Mouse (Mus musculus) limb, embryonic 11.5 days (tissue): Measurements from ENCODE around the gene Gdnf. TPM values are rescaled to one million over a fixed set of nuclear protein-coding genes. Genes with fewer than 3 reads are reported as not detected.
A peak's percentile ranks its signal among the peaks of the same experiment; 100 is the strongest.

Experiments
- ATAC-seq: fragments of 200-750 bp; cut with Nextera tagmentation; 2 replicates; pipeline ENCODE4 v1.8.0; 2017; ENCODE audit warnings: low read depth; ENCODE audit not compliant: insufficient number of reproducible peaks, low FRiP score, low TSS enrichment
- DNase-seq: peaks from one replicate; pipeline ENCODE4 v3.0.0-alpha.2; 2015; ENCODE audit warnings: low spot score
- H3K27ac ChIP-seq: fragments of 300-500 bp; sonication (generic); replicated peaks from 2 replicates; pipeline ENCODE4 v1.5.1; 2014; ENCODE audit warnings: low read depth, mild to moderate bottlenecking, low read length
- H3K27me3 ChIP-seq: fragments of 300-500 bp; sonication (generic); 2 replicates; pipeline ENCODE4 v1.6.1; 2014; ENCODE audit warnings: mild to moderate bottlenecking, low read length, mixed read lengths; ENCODE audit not compliant: control insufficient read depth, insufficient read depth
- H3K36me3 ChIP-seq: fragments of 300-500 bp; sonication (generic); 2 replicates; pipeline ENCODE4 v1.6.1; 2014; ENCODE audit warnings: mild to moderate bottlenecking, low read length, moderate library complexity, mixed read lengths; ENCODE audit not compliant: control insufficient read depth, insufficient read depth
- H3K4me1 ChIP-seq: fragments of 300-500 bp; sonication (generic); 2 replicates; pipeline ENCODE4 v1.6.1; 2014; ENCODE audit warnings: low read length, mixed read lengths; ENCODE audit not compliant: control insufficient read depth, insufficient read depth
- H3K4me2 ChIP-seq: fragments of 300-500 bp; sonication (generic); 2 replicates; pipeline ENCODE4 v1.6.1; 2014; ENCODE audit warnings: low read depth, mild to moderate bottlenecking, moderate library complexity; ENCODE audit not compliant: severe bottlenecking
- H3K4me3 ChIP-seq: fragments of 300-500 bp; sonication (generic); 2 replicates; pipeline ENCODE4 v1.5.1; 2014; ENCODE audit warnings: low read depth, low read length
- H3K9ac ChIP-seq: fragments of 300-500 bp; sonication (generic); 2 replicates; pipeline ENCODE4 v1.6.1; 2014; ENCODE audit warnings: mild to moderate bottlenecking, low read length
- H3K9me3 ChIP-seq: fragments of 300-500 bp; sonication (generic); 2 replicates; pipeline ENCODE4 v1.6.1; 2016; ENCODE audit warnings: low read length; ENCODE audit not compliant: control insufficient read depth
- WGBS: fragments of 180-500 bp; shearing (Covaris S2); extraction: QIAGEN DNeasy Blood & Tissue Kit; methylation state at CpG from one replicate; pipeline ENCODE4 v1.1.7; 2014; 5-methylcytosine and 5-hydroxymethylcytosine counted together
- polyA plus RNA-seq: library from polyadenylated mRNA; unstranded; fragments of >200 nt; fragmentation: Nextera tagmentation; extraction: Ambion mirVana; gene quantifications from 2 replicates; pipeline ENCODE4 v1.2.1, GENCODE M21; 2014

The Gdnf gene
- polyA plus RNA-seq, result 1.2 TPM in 2 replicates

DNA sequence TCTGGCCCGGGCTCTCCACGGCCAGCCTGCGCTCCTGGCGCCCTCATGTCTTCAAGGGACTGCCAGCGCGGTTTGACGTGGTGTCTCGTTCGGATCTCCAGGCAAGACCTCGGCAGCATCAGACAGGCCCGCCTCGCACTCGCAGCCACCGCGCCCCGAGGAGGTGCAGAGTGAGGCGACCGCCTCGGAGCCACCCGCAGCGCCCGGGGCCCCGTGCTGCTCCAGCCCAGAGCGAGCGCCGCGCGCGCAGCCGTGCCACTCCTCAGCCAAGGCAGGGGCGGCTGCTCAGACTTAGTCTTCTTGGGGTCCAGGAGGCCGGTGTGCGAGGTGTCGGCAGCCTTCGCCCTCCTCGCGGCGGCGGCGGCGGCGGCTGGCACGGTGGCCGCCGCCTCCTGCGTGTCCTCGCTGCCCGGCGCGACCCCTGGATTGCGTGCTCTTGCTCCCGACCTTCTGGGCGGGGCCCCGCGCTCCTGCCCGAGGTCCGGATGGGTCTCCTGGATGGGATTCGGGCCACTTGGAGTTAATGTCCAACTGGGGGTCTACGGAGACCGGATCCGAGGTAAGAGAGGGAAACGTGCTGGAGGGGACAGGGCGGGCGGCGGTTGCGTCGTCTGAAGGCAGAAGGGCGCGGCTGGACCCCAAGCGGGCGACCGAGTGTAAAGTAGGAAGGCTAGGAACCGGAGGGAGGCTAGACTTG, at the start of gene Gdnf:
TSS of gene Gdnf (plus strand) at position 291 of the 697 bp plus-strand sequence.
- Histone ChIP-seq H3K4me1 (peaks cover 36% of the 10 kb centered on the region), H3K27ac (no peak within 1 kb of the TSS; the same call in 1 of the 2 replicates), H3K4me2 (peak within 1 kb of the TSS; percentile 95), H3K9me3 (no peaks in the 10 kb centered on the region), H3K36me3 (no peaks in the 10 kb centered on the region), H3K9ac (peak within 1 kb of the TSS; percentile 66), H3K4me3 (peak within 1 kb of the TSS; percentile 53), H3K27me3 (peaks cover 74% of the 10 kb centered on the region)
- under 1% methylated on average over 73 of the region's 73 CpGs for WGBS
- DNase-seq, result peak; percentile 71
- ATAC-seq, result no peak

DNA sequence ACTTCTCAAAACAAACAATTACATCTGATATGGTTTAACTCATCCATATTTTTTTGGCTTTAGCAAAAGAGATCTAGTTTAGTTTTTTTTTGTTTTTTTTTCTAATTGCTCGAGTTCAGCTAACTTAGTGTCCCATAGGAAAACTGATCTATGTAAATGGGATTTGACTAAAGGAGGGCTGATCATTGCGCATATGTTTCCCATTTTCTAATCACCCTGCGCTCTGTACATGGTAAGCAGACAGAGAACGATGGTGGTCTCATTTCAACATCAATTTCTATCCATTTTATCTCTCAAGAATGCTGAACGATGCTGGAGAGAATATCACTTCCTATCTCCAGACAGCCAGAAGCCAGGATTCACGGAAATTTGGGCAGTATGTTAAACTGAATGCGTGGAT, 43.5 kb upstream of the Gdnf start:
- no peak overlapping the region for H3K4me3 ChIP-seq
- H3K4me1 ChIP-seq, result no peaks in the 10 kb centered on the region
- DNase-seq (no peak), ATAC-seq (no peak)
- WGBS, result 88% methylated on average over 7 of the region's 7 CpGs
- no peak overlapping the region for H3K27ac ChIP-seq
- H3K9ac ChIP-seq, result no peak overlapping the region
- no peak overlapping the region for H3K4me2 ChIP-seq
- H3K27me3 ChIP-seq, result no peaks in the 10 kb centered on the region
- H3K36me3 ChIP-seq, result no peaks in the 10 kb centered on the region
- H3K9me3 ChIP-seq, result no peaks in the 10 kb centered on the region

DNA sequence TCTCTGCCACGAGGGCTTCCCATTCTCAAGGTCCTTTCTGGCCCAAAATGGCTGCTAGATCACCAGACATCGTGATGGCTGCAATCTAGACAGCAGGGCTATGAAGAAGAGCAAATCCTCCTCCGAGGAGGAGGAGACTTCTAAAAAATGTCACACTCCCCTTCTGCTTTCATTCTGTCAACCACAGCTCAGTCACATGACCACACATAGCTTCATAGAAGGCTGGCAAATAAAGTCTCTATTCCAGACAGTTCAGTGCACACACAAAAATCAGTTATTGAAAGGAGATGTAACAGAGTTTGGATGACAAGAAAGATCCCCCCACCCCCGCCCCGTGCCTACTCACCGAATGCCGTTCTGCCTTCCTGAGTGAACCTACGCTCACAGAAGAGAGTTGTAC, 37.7 kb upstream of the Gdnf start:
- H3K4me2 ChIP-seq, result no peak overlapping the region
- no peaks in the 10 kb centered on the region for H3K36me3 ChIP-seq
- 79% methylated on average over 8 of the region's 8 CpGs for WGBS

DNA sequence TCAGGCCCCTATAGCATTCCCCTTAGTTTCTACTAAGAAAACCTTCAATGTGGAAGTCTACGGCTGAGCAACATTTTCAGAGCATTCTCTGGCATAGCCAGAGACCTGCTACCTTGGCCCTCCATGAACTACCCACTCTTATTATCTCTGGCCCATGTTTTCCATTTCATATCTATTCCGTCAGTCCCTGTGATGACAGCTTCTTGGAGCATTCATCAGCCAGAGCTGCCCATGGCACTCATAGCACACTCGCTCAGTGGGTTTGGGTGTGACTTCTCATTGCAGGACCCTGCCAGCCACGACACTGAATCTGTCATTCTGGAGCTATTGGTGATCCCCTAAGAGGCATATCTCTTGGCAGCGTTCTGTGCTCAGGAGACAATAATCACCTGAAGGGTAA, 29.1 kb upstream of the Gdnf start:
- no peaks in the 10 kb centered on the region for H3K9me3 ChIP-seq
- H3K4me2 ChIP-seq, result no peak overlapping the region
- H3K9ac ChIP-seq, result no peak overlapping the region
- 89% methylated on average over 5 of the region's 5 CpGs for WGBS
- H3K36me3 ChIP-seq, result no peaks in the 10 kb centered on the region
- DNase-seq (no peak), ATAC-seq (no peak)
- H3K4me3 ChIP-seq, result no peak overlapping the region
- H3K27me3 ChIP-seq, result no peaks in the 10 kb centered on the region
- H3K4me1 ChIP-seq, result no peaks in the 10 kb centered on the region
- H3K27ac ChIP-seq, result no peak overlapping the region

More for the DNA sequence above, 37.7 kb upstream of the Gdnf start:
- no peak for DNase-seq
- Histone ChIP-seq H3K27ac (no peak overlapping the region), H3K4me1 (no peaks in the 10 kb centered on the region), H3K9me3 (no peaks in the 10 kb centered on the region), H3K9ac (no peak overlapping the region), H3K27me3 (no peaks in the 10 kb centered on the region), H3K4me3 (no peak overlapping the region)
- no peak for ATAC-seq

DNA sequence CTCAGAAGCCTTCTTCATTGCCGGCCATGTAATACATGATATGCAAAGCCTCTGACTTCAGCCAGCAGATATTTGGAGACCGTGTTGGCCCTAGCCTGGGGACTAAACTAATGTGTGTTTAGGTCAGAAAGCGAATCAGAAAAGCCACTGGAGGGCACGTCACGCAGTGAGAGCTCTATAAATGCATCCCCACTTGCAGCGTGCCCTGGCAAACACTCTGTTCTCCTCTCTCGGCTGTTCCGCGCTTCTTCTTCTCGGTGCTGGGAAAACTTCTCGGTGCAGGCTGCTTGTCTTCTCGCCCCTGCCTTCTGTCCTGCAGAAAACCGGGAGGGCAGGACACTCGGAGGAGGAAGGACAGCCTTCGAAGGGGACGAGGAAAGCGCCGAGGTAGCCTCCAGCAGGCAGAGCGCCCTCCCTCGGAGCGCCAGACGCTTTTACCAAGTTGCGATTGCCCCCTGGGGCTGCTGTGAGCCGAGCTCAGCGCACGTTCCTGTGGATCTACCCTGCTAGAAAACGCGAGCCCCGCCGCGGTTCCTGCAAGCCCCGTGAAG, 730 bp upstream of the Gdnf start:
- WGBS, result under 1% methylated on average over 32 of the region's 32 CpGs
- H3K4me2 ChIP-seq, result peak overlapping the region; percentile 95
- peaks cover 66% of the 10 kb centered on the region for H3K27me3 ChIP-seq
- DNase-seq (peak; percentile 62), ATAC-seq (no peak; the same call in 1 of the 2 replicates)
- no peak overlapping the region for H3K27ac ChIP-seq
- H3K9me3 ChIP-seq, result no peaks in the 10 kb centered on the region
- H3K9ac ChIP-seq, result peak overlapping the region; percentile 66
- H3K4me1 ChIP-seq, result peaks cover 28% of the 10 kb centered on the region
- no peaks in the 10 kb centered on the region for H3K36me3 ChIP-seq
- H3K4me3 ChIP-seq, result peak overlapping the region; percentile 53

DNA sequence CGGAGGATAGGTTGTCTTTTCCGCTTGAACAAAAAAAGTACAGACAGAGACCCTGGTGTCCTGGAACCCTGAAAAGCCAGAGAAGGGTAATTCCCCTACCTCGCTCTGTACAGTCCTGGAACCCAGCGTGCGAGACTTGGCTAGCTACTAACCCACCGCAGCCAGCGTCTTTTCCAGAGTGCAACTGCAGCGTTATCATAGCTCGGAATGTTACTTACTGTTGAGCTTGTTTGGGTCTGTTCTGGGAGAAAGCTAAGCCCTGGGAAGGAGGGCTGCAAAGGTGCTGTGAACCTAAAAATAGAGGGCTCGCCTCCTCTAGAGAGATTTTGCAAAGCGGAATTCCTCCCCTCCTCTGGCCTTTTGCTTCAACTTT, 593 bp downstream of the Gdnf start:
- peak overlapping the region; percentile 95 for H3K4me2 ChIP-seq
- H3K4me3 ChIP-seq, result peak overlapping the region; percentile 53
- H3K4me1 ChIP-seq, result peaks cover 38% of the 10 kb centered on the region
- peak overlapping the region; percentile 17; the same call in 1 of the 2 replicates for H3K9ac ChIP-seq
- no peak overlapping the region; the same call in 1 of the 2 replicates for H3K27ac ChIP-seq
- WGBS, result 1% methylated on average over 11 of the region's 11 CpGs
- no peak for ATAC-seq
- H3K36me3 ChIP-seq, result no peaks in the 10 kb centered on the region
- no peaks in the 10 kb centered on the region for H3K9me3 ChIP-seq
- DNase-seq, result peak; percentile 64
- H3K27me3 ChIP-seq, result peaks cover 77% of the 10 kb centered on the region

DNA sequence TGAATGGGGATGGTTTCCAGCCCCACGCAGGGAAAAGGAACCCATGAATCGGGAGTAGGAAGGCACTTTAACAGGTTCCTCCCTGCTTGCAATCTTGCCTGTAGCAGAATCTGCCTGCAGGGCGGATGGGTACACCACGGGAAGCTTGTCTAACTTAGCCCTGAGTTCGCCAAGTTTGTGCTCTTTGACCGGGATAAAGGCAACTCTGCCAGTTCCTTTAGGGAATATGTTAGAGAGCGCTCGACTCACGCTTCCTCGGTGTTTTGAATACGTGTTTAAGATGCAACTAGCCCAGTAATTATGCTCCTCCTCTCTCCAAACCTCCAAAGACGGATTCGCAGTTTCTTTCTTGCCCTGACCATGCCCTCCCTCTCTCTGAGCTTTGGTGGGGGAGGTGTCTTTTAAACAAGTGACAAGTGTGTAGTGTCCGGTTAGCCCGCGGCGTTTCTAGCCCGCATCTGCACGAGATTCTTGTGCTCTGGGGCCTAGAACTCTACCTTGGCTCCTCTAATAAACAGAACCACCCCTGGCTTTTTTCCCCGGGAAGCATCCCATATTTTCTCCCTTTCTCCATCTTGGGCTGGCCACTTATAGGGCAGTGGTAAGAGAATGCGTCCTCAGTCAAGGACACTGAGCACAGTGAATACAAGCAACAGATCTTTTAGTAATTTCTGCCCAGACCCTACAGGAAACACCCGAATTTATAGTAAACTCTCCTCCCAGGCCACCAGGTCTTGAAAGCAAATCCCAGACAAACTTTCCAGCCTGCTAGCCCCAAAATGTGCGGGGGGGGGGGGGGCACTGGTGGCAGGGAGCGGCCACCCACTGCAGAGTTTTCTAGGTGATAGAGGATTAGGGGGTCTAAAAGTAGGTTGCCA, 1.4 kb downstream of the Gdnf start:
- H3K4me1 ChIP-seq, result peaks cover 38% of the 10 kb centered on the region
- H3K36me3 ChIP-seq, result no peaks in the 10 kb centered on the region
- peak overlapping the region; percentile 95; the same call in 1 of the 2 replicates for H3K4me2 ChIP-seq
- peak overlapping the region; percentile 53 for H3K4me3 ChIP-seq
- WGBS, result 2% methylated on average over 24 of the region's 24 CpGs
- H3K9me3 ChIP-seq, result no peaks in the 10 kb centered on the region
- DNase-seq (peak; percentile 48), ATAC-seq (no peak)
- H3K9ac ChIP-seq, result no peak overlapping the region
- peaks cover 84% of the 10 kb centered on the region for H3K27me3 ChIP-seq
- no peak overlapping the region for H3K27ac ChIP-seq

DNA sequence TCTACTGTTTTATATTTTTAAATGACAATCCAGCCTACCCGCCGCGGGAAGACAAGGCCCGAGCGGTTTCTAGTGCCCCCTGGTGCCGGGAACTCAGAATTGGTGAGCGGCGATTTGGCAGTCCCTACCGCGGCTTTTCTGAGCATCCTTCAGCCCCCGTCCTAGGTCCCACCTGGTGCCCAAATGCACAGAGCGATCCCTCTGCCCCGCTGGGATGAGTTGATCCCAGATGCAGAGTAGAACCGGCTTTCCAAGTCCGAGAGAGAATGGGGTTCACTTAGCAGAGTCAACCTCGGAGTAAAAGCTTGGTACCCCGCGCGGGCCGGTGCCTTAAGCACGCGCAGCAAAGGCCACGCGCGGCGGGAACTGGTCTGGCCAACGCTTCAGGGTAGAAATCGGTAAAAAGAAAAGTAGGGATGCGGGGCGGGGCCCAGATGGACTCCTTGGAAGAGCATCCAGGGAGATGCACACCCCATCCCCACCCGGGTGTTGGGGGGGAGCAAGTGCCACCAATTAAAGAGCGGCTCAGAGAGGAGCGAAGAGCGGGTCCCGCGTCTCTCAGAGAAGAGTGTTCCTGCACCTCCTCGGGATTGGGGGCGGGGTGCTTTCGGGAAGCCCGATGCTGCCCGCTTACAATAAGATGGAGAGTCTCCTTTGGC, 2.4 kb downstream of the Gdnf start:
- Histone ChIP-seq H3K9me3 (no peaks in the 10 kb centered on the region), H3K27ac (no peak overlapping the region), H3K4me2 (peak overlapping the region; percentile 71), H3K27me3 (peaks cover 91% of the 10 kb centered on the region), H3K36me3 (no peaks in the 10 kb centered on the region), H3K4me3 (peak overlapping the region; percentile 38), H3K9ac (peak overlapping the region; percentile 30; the same call in 1 of the 2 replicates), H3K4me1 (peaks cover 38% of the 10 kb centered on the region)
- DNase-seq (peak; percentile 92), ATAC-seq (peak; percentile 17; the same call in 1 of the 2 replicates)
- under 1% methylated on average over 41 of the region's 41 CpGs for WGBS
